Mouse (Mus musculus): ENCODE results near the gene Armc5.

Armc5 gene

DNA sequence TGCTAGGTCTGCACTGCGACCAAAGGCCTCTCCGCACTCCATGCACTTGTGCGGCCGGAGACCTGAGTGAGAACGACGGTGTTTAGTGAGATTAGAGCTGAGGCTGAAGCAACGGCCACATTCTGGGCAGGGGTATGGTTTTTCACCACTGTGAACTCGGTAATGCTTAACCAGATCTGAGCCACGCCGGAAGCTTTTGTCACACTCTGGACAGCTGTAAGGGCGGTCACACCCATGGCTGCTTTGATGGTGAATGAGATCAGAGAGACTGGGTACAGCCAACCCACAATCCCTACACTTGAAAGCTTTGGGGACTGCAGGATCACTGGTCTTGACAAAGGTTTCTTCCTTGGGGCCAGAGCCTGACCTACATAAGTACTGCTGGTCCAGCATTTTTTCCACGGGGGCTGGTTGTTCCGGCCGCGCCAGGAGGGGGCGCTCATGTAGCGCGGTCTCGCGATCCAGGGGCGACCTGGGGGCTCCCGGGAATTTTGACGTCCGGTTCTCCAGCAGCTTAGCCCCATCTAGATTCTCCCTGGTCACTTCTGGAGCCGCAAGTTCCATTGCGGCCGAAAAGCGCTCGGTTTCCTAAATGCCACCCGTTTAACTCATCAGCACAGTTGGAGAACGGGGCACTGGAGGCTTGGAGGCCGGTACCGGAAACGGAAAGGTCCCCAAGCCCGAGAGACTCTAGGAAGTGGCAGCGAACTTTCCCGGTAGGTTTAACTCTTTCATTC lies at the start of gene Armc5:
Armc5 (plus strand) TSS at position 487 of the 737 bp plus-strand sequence.
- peak; percentile 85 to 92 for DNase-seq

DNA sequence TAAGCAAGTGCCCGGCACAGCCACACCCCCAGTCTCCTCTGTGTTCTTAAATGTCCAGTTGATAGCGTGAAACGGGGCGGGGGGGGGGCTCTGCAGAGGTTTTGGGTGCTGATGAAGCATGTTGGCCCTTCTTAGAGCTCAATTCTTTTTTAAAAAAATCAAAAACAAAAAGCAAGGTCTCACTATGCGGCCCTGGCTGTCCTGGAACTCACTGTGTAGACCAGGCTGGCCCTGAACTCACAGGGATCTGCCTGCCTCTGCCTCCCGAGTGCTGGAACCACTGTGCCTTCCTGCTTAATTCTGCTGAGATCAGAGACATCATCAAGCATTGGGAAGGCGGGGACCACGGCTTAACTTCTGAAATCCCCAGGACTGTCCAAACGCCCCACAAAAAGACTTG lies 35.5 kb upstream of the Armc5 start:
- no peak for DNase-seq

DNA sequence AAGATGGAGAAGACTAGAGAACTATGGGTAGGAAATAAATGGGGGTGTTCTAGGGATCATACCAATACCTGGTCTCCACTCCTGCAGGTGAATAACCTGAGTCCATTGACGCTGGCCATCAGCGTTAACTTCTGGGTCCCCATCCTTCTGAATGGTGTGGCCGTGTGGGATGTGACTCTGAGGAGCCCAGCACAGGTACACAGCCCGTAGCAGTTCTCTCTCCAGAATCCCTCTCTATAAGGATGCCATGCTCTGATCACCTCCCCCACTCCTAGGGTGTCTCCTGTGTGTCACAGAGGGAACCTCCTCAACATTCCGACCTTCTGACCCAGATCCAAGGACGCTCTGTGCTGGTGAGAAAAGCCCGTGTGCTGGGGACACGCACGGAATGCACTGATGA lies 34.1 kb upstream of the Armc5 start:
- DNase-seq: no peak

DNA sequence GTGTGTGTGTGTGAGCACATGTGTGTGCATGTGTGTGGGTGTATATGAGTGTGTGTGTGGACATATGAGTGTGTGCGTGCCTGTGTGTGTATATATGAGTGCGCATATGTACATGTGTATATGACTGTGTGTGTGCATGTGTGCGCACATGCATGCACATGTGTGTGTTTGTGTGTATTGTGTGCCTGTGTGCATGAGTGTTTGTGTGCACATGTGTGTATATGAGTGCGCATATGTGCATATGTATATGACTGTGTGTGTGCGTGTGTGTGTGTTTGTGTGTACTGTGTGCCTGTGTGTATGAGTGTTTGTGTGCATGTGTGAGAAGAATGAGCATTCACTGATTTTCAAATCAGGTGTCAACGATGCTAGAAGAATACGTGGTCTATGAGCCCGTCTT lies 33.0 kb upstream of the Armc5 start:
- no peak for DNase-seq

DNA sequence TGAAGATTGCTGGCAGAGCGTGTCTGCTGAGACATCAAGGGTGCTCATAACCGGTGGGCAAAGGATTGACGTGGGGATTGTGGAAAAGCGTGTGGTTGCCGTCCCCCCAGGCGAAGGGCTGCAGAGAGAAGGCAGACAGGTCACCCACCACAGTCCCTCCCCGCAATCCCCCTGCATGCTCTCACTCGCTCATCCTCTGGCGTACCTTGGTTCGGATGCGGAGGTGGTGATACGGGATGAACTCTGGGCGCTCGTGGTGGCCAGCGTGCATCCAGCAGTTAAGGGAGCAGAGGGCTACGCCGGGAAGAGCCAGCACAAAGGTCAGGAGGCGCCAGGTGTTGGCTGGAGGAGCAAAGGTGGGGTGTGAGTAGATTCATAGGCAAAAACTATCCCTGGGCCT lies 31.4 kb upstream of the Armc5 start:
- DNase-seq: no peak

DNA sequence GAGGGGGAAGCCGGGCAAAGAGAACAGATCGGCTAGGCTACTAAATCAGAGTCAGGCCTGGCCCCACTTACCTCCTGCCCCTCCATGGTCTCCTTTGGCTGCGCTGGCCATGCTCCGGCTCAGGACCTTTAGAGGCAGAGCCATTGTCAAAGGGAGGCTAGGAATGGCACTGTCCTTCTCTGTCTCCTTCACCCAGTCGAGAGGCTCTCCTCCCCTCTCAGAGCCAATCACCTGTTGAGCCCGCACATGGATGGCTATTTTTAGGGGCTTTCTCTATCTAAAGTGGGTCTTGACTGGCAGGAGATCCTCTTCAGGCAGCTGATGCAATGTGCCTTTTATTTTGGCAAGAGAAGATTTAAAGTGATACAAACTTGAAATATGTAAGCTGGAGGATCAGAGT lies 31.0 kb upstream of the Armc5 start, which contains the start of gene Cox6a2:
Cox6a2 (minus strand) TSS at position 236 of the 400 bp plus-strand sequence.
- no peak for DNase-seq

DNA sequence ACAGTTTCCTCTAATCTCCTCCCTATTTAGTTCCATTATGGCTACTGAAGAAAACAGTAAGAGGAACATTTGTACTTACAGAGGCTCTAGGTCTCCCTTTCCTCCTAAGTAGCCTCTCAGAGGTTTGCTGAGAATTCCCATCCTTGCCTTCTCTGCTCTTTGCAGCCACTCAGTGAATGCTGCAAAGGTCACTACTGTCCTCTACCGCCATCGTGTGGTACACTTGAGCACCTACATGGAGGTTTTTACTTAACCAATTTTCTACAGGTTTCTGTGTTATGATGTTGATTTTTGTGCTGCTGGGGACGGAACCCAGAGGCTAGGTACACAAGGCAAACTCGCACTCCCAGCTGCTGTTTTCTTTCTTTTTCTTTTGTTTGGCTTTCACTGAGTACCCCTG lies 29.0 kb upstream of the Armc5 start:
- DNase-seq: peak; percentile 55 to 76

DNA sequence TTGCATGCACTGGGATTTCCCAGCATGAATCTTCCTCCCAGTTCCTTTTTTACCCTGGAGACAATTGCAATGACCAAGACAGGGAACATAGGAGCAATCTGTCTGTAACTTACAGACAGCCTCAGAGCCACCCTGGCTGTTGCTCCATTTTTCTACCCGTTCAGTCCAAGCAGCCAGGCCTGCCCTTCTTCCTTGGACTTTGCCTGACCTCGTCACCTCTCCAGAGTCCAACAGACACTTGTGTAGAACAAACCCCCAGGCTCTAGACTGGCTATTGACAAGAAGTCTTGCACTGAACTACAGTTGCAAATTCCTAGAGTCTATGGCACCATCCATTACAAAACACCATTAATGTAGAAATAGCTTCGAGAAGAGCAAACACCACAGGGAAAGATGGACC lies 27.3 kb upstream of the Armc5 start:
- peak; percentile 67 to 69 for DNase-seq

DNA sequence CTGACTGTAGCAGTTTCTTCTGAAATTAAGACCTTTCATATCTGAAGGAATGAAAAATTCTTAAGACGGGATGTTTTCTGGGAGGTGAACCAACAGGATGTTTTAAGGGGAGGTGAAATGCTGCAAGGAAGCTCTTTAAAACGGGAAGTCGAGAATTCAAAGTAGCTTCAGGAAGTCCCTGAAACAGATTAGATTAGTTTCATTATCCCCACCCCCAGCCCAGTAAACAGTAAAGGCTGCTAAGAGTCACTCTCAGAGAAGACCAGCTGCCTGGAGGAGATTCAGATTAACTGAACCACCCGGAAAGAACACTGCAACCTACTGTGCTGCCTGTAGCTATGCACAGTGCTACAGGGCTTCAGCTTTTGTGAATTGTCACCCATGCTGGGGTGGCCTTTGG lies 17.2 kb upstream of the Armc5 start:
- no peak for DNase-seq

DNA sequence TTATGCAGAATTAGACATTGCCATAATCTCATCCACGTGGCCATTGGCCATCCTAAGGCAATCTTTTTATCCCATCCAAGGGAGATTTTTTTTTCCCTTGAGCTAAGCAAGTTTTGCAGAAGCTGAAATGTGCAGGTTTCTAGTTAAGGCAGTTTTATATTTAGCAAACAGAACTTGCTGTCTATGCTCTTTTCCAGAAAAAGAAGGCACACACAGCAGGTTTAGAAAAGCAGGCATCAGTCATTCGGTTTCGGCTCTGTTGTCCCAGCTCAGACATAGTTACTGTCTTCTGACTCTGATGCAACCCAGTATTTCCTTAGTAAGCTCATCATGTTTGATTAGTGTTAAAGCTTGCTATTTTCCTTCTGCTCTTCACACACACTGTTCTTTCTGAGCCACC lies 16.2 kb upstream of the Armc5 start:
- peak in 1 of 2 experiments; percentile 48 for DNase-seq

DNA sequence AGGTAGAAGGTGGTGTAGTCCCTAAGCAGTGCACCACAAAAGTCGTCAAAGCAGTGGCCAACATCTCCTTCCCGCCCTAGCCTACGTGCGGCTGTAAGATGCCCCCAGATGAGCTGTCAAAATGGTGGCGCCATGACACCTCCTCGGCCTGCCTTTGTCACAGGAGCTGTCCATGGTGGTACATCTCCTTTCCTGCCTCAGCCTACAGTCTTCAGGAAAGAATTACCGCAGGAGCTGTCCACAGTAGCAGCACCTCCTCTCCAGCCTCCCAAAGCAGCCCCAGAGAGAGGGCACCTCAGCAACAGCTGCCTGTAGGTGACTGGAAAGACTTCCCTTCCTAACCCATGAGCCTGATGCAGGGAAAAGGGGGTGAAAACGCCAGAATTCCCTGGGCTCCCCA lies 5.4 kb upstream of the Armc5 start:
- DNase-seq: peak in 1 of 2 experiments; percentile 32

DNA sequence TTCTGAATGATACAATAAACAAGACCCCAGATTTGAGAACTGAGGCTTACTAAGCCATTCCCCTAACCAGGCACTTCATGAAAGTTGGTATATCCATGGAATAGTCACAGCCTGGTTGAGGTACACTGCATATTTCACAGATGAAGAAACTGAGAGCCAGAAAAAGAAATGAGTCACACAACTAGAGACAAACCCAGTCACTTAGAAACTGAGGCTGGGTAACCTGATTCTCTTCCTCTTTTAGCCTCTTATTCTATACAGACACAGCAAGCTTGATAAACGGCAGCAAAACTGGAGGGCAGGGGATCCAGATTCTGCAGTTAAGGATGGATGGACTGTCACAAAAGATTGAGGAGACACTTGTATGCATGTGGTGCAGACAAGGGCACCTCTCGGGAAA lies 2.3 kb upstream of the Armc5 start:
- DNase-seq: no peak

DNA sequence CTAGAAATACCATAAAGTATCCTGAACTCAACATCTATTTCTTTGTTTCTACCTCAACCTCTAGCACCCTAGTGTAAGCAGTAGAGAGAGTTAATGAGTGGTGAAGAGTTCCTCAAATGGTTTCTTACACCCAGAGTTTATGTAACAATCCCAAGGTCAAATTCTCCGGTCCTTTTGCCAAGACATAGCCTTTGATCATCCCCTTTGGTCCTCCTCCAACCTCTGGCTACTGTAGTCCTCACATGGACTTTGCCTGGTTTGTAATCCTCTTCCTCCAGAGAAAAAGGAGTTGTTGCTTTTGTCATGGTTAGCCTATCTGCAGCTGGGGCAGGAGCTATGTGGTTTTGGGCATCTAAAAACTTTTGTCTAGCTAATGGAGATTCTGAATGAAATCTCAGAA lies 1.7 kb upstream of the Armc5 start:
- DNase-seq: peak; percentile 59 to 90

DNA sequence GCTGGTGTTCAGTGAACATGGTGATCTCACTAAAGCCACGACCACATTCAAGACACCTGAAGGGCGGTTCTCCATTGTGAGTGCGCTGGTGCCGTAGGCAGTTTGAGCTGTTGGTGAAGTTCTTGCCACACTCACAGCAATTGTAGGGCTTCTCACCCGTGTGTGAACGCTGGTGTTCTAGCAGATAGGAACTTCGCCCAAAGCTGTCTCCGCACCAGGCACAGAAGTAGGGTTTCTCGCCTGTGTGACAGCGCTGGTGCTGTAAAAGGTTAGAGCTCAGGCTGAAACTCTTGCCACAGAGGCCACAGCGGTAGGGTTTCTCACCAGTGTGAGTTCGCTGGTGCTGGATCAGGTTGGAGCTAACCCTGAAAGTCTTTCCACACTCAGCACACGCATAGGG lies 716 bp upstream of the Armc5 start:
- no peak for DNase-seq

DNA sequence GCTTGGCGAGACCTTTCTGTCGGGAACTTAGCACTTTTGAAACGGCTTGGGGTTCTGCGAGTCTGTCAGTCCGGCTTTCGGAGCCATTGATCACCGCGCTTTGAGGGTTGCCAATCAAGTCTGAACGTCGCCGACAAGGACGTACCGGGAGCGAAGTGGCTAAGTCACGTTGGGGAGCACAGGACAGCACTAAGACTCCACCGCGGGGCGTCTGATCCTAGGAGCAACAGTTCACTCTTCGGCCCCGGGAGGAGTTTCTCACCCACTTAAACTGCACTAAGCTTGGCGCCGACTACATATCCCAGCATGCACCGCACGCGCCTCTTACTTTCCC lies 418 bp downstream of the Armc5 start:
- no peak for DNase-seq

DNA sequence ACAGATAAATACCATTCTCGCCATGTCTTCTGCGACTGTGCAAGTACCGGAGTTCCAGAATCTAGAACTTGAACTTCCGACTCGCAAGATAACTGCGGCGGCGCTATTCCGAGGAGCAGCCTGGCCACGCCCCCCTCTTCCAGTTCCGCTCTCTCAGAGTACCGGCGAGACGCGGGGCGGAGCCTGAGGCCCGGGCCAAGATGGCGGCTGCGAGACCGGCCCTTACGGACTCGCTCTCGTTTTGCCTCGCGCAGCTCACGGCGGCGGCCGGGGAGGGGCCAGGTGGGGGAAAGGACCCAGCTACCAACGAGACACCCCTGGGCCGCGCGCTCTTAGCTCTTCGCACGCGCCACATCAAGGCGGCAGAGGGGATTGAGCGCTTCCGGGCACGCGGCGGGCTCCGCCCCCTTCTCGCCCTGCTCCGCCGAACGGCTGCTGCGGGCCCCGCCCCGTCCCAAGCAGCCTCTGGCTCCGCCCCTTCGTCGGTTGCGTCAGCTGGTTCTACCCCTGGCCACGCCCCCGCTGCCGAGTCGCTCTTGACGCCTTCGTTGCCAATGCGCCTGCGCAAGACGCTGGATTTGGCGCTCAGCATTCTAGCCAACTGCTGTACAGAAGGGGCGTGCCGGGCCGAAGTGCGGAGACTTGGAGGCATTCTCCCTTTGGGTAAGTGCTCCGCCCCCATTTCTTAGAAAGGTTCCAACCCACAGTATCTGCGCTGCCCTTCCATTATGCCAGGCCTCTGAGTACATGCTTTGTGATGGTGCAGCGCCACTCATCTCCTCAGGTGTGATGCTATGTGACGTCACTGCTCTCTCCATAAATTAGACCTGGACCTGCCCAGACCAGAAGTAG lies 1.0 kb downstream of the Armc5 start, which contains the start of gene 9130023H24Rik:
9130023H24Rik (minus strand) TSS at position 105 of the 852 bp plus-strand sequence.
- DNase-seq: peak; percentile 99 to 100

DNA sequence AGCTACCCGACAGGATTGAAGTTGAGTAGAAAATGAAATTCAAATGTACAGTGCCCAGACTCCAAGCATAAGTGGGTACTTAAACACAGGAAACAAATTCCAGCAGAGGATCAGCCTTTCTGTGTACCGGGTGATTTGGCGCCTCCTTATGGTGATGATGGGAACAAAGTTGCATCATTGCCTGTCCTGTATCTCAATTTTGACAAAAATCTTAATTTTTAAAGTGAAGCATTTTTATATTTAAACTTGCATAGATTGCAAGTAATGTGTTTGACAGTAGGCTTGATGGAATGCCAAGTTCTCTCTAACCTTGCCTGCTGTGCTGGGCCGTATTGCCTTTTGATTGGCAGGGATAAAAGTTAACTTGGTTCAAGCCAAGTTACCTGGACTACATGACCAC lies 1.8 kb downstream of the Armc5 start:
- DNase-seq: peak; percentile 34 to 63

DNA sequence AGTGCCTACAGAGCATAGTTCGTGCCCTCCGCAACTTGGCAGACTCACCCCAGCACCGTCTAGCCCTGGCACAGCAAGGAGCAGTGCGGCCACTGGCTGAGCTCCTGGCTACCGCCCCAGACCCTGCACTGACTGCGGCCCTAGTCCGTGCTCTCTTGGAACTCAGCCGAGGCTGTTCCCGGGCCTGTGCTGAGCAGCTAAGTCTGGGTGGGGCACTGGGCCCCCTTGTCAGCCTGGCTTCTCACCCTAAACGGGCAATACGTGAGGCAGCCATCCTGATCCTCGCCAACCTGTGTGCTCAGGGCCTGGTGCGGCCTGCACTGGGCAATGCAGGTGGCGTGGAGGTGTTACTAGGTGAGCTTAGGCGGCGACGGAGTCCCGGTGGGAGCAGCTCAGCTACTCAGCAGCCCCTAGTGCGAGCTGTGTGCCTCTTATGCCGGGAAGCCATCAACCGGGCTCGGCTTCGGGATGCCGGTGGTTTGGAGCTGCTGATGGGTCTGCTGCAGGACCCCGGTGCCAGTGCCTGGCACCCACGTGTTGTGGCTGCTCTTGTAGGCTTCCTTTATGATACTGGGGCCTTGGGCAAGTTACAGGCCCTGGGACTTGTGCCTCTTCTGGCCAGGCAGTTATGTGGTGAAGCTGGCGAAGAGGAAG lies 3.1 kb downstream of the Armc5 start:
- DNase-seq: no peak

DNA sequence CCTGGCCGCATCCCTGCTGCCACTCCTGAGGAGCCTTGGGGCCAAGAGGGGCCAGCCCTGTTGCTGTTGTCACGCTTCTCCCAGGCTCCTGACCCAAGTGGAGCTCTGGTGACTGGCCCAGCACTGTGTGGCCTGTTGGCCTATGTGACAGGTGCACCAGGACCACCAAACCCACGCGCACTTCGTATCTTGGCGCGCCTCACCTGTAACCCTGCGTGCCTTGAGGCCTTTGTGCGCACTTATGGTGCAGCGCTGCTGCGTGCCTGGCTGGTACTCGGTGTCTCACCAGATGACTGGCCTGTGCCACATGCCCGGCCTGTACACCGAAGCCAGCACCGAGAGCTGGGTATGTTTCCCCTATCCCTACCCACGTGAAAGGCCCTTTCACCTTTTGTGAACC lies 5.2 kb downstream of the Armc5 start:
- no peak for DNase-seq

DNA sequence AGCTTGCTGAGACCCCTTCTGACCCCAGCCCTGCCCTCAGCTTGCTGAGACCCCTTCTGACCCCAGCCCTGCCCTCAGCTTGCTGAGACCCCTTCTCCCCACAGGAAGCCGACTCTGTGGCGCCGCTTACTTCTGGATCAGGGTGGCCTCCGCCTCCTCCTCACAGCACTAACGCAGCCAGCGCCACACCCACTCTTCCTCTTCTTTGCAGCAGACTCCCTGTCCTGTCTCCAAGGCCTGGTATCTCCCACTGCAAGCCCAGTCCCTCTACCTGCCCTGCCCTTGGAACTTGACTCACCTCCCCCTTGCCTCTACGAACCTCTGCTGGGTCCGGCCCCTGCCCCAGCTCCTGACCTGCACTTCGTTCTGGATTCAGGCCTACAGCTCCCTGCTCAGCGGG lies 6.8 kb downstream of the Armc5 start:
- DNase-seq: no peak

DNA sequence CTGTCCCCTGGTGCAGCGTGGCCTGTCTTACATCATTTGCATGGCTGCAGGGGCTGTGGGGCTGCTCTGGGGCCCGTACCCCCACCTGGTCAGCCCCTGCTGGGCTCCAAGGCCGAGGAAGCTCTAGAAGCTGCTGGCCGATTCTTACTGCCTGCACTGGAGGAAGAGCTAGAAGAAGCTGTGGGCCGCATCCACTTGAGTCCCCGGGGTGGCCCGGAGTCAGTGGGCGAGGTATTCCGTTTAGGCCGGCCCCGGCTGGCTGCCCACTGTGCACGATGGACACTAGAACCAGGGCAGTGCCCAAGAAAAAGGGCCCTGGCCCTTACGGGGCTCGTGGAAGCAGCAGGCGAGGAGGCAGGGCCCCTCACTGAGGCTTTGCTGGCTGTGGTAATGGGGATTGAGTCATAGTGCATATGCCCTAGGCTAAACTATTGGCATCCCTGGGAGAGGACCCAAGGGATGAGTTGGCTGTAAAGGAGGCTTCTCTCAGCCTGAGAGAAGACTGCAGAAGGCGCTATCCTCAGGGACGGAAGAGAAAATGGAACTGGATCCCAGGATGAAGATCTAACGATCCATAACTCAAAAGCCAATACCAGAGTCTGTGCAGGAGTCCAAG lies 7.4 kb downstream of the Armc5 start:
- DNase-seq: no peak

DNA sequence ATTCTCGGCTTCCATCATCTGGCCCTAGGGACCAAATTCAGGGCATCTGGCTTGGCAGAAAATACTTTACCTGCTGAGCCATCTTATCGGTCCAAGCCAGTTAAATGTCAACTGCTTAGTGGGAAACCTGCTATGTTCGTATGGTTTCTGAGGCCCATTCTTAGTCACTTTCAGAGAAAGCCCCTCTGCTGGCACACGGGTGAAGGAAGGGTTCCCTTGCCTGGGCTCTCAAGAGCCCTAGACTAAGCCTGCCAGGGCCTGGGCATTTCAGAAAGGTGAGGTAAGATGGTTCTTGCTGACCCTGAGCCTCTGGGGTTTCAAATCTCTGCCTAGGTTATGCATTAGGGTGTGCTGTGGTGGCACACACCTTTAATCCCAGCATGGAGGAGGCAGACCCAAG lies 8.4 kb downstream of the Armc5 start:
- DNase-seq: no peak

Data from kidney, postnatal 36 days (tissue).